Mouse (Mus musculus) lung, postnatal 0 days (tissue): ENCODE results near the gene Pard3. TPM values are rescaled to one million over a fixed set of nuclear protein-coding genes. Genes with fewer than 3 reads are reported as not detected.

Experiments used
- ATAC-seq: fragments of 200-750 bp; cut with Nextera tagmentation; 2 replicates; pipeline ENCODE4 v1.8.0; 2017; ENCODE audit warnings: moderate library complexity
- DNase-seq: peaks from one replicate; pipeline ENCODE4 v3.0.0-alpha.2; 2016; ENCODE audit warnings: low spot score
- H3K27ac ChIP-seq: fragments of 300-500 bp; sonication (generic); 2 replicates; pipeline ENCODE4 v1.5.1; 2014; ENCODE audit warnings: antibody characterized with exemption, mild to moderate bottlenecking, low read length, mixed read lengths
- H3K27me3 ChIP-seq: fragments of 300-500 bp; sonication (generic); replicated peaks from 2 replicates; pipeline ENCODE4 v1.6.1; 2014; ENCODE audit warnings: low read length, mixed read lengths; ENCODE audit not compliant: insufficient read depth
- H3K36me3 ChIP-seq: fragments of 300-500 bp; sonication (generic); 2 replicates; pipeline ENCODE4 v1.6.1; 2014; ENCODE audit warnings: low read length, mixed read lengths; ENCODE audit not compliant: insufficient read depth
- H3K4me1 ChIP-seq: fragments of 300-500 bp; sonication (generic); 2 replicates; pipeline ENCODE4 v1.6.1; 2014; ENCODE audit warnings: antibody characterized with exemption, low read depth, low read length, mixed read lengths; ENCODE audit not compliant: insufficient read depth
- H3K4me2 ChIP-seq: fragments of 300-500 bp; sonication (generic); replicated peaks from 2 replicates; pipeline ENCODE4 v1.6.1; 2014; ENCODE audit warnings: low read depth, mild to moderate bottlenecking, low read length, moderate library complexity, mixed read lengths
- H3K4me3 ChIP-seq: fragments of 300-500 bp; sonication (generic); 2 replicates; pipeline ENCODE4 v1.5.1; 2014; ENCODE audit warnings: low read depth, low read length
- H3K9ac ChIP-seq: fragments of 300-500 bp; sonication (generic); replicated peaks from 2 replicates; pipeline ENCODE4 v1.6.1; 2014; ENCODE audit warnings: low read depth, mild to moderate bottlenecking
- H3K9me3 ChIP-seq: fragments of 300-500 bp; sonication (generic); 2 replicates; pipeline ENCODE4 v1.6.1; 2016; ENCODE audit warnings: low read length, mixed read lengths
- CTCF ChIP-seq: IDR thresholded peaks from 2 replicates; pipeline ENCODE4 v1.5.1; 2016; ENCODE audit warnings: antibody characterized with exemption, mild to moderate bottlenecking
- EP300 ChIP-seq: IDR thresholded peaks from 2 replicates; pipeline ENCODE4 v1.6.1; 2016; ENCODE audit warnings: antibody characterized with exemption, mild to moderate bottlenecking, control low read depth
- WGBS: fragments of 180-500 bp; shearing (Covaris S2); extraction: QIAGEN DNeasy Blood & Tissue Kit; methylation state at CpG from one replicate; pipeline ENCODE4 v1.1.7; 2014; 5-methylcytosine and 5-hydroxymethylcytosine counted together
- polyA plus RNA-seq: library from polyadenylated mRNA; unstranded; fragments of >200 nt; fragmentation: Nextera tagmentation; extraction: Ambion mirVana; gene quantifications from 2 replicates; pipeline ENCODE4 v1.2.1, GENCODE M21; 2015

Gene Pard3
- polyA plus RNA-seq, 1 experiment from 2014 or later = 13.2 TPM

- ATAC-seq = no peak
Measured at GRCm38 (mm10) chr8:127371326-127371949, 307.7 kb downstream of the Pard3 start.

GRCm38 (mm10) chr8:127377775-127378174, 314.1 kb downstream of the Pard3 start:
- H3K4me1 ChIP-seq = no peaks in the 10 kb centered on the region
- H3K27ac ChIP-seq = no peak overlapping the region
- no peak overlapping the region for H3K9ac ChIP-seq
- no peak overlapping the region for H3K4me3 ChIP-seq
- no peaks in the 10 kb centered on the region for H3K27me3 ChIP-seq
- no peak for DNase-seq
- no peak for ATAC-seq
- TF ChIP-seq CTCF = no peak
- no peak for TF ChIP-seq EP300
- no peak overlapping the region for H3K4me2 ChIP-seq
- 73% methylated on average over 2 of the region's 2 CpGs for WGBS
- H3K36me3 ChIP-seq = no peaks in the 10 kb centered on the region
- no peaks in the 10 kb centered on the region for H3K9me3 ChIP-seq

More at GRCm38 (mm10) chr8:127371326-127371949, 307.7 kb downstream of the Pard3 start:
- H3K4me3 ChIP-seq = no peak overlapping the region
- no peaks in the 10 kb centered on the region for H3K9me3 ChIP-seq
- TF ChIP-seq CTCF = no peak
- TF ChIP-seq EP300 = no peak
- no peaks in the 10 kb centered on the region for H3K4me1 ChIP-seq
- no peak for DNase-seq
- H3K4me2 ChIP-seq = no peak overlapping the region
- H3K9ac ChIP-seq = no peak overlapping the region
- H3K27me3 ChIP-seq = no peaks in the 10 kb centered on the region
- H3K36me3 ChIP-seq = 0 out of 2 replicates have a peak, but pooled peaks cover 5% of the 10 kb centered on the region
- 94% methylated on average over 16 of the region's 16 CpGs for WGBS
- no peak overlapping the region for H3K27ac ChIP-seq

GRCm38 (mm10) chr8:127378994-127379858, 315.5 kb downstream of the Pard3 start:
- Histone ChIP-seq H3K4me2 (no peak overlapping the region), H3K4me1 (no peaks in the 10 kb centered on the region), H3K9ac (no peak overlapping the region), H3K4me3 (no peak overlapping the region), H3K9me3 (no peaks in the 10 kb centered on the region), H3K27me3 (no peaks in the 10 kb centered on the region), H3K27ac (no peak overlapping the region), H3K36me3 (peaks cover 6% of the 10 kb centered on the region; the same call in 1 of the 2 replicates)
- 80% methylated on average over 11 of the region's 11 CpGs for WGBS
- no peak for TF ChIP-seq EP300
- no peak for TF ChIP-seq CTCF
- ATAC-seq (no peak), DNase-seq (no peak)

- DNase-seq = no peak
- TF ChIP-seq EP300 (no peak), CTCF (no peak)
Measured at GRCm38 (mm10) chr8:127381259-127381658, 317.6 kb downstream of the Pard3 start.

GRCm38 (mm10) chr8:127392700-127393099, 329.0 kb downstream of the Pard3 start:
- H3K4me3 ChIP-seq = no peak overlapping the region
- H3K9ac ChIP-seq = no peak overlapping the region
- peaks cover 6% of the 10 kb centered on the region; the same call in 1 of the 2 replicates for H3K36me3 ChIP-seq
- no peaks in the 10 kb centered on the region for H3K4me1 ChIP-seq
- H3K9me3 ChIP-seq = no peaks in the 10 kb centered on the region
- H3K27ac ChIP-seq = no peak overlapping the region
- no peak overlapping the region for H3K4me2 ChIP-seq
- no peaks in the 10 kb centered on the region for H3K27me3 ChIP-seq
- no peak for ATAC-seq
- no peak for DNase-seq
- TF ChIP-seq CTCF (no peak), EP300 (no peak)

More at GRCm38 (mm10) chr8:127381259-127381658, 317.6 kb downstream of the Pard3 start:
- H3K4me1 ChIP-seq = no peaks in the 10 kb centered on the region
- 95% methylated on average over 3 of the region's 3 CpGs for WGBS
- peaks cover 6% of the 10 kb centered on the region; the same call in 1 of the 2 replicates for H3K36me3 ChIP-seq
- H3K27ac ChIP-seq = no peak overlapping the region
- H3K4me2 ChIP-seq = no peak overlapping the region
- no peaks in the 10 kb centered on the region for H3K9me3 ChIP-seq
- H3K4me3 ChIP-seq = no peak overlapping the region
- no peak overlapping the region for H3K9ac ChIP-seq
- no peaks in the 10 kb centered on the region for H3K27me3 ChIP-seq
- ATAC-seq = no peak

GRCm38 (mm10) chr8:127395488-127395887, 331.8 kb downstream of the Pard3 start:
- Histone ChIP-seq H3K4me3 (no peak overlapping the region), H3K9ac (no peak overlapping the region), H3K27ac (no peak overlapping the region), H3K9me3 (no peaks in the 10 kb centered on the region), H3K27me3 (no peaks in the 10 kb centered on the region), H3K4me1 (no peaks in the 10 kb centered on the region), H3K36me3 (peaks cover 5% of the 10 kb centered on the region; the same call in 1 of the 2 replicates), H3K4me2 (no peak overlapping the region)
- WGBS = 80% methylated on average over 4 of the region's 4 CpGs
- ATAC-seq (no peak), DNase-seq (no peak)
- TF ChIP-seq EP300 (no peak), CTCF (no peak)
